Mouse (Mus musculus): Measurements from ENCODE around the gene Gja6. TPM values are rescaled to one million over a fixed set of nuclear protein-coding genes. Genes with fewer than 3 reads are reported as not detected.

Gene Gja6
- polyA plus RNA-seq (2015; fragmentation: Nextera tagmentation; extraction: Ambion mirVana), result 0.89 and 1.2 TPM in 2 replicates

GRCm38 (mm10) chrX:160906952-160907351, at the start of gene Gja6:
Gja6 (minus strand) TSS chrX:160907052.
- ATAC-seq (ENCODE audit: low read depth) (no peak), DNase-seq (no peak)
- no peak within 1 kb of the TSS for H3K9ac ChIP-seq
- H3K4me3 ChIP-seq (replicated peaks), result no peak within 1 kb of the TSS
- H3K27me3 ChIP-seq, result no peaks in the 10 kb centered on the region
- H3K4me2 ChIP-seq, result no peak within 1 kb of the TSS
- no peaks in the 10 kb centered on the region for H3K36me3 ChIP-seq
- peaks cover 18% of the 10 kb centered on the region for H3K4me1 ChIP-seq (replicated peaks)
- H3K27ac ChIP-seq, result no peak within 1 kb of the TSS
- 51% methylated on average over 4 of the region's 4 CpGs for WGBS (ENCODE audit: insufficient replicate concordance)
- H3K9me3 ChIP-seq (replicated peaks), result no peaks in the 10 kb centered on the region

GRCm38 (mm10) chrX:160949583-160949982, 42.7 kb upstream of the Gja6 start:
- H3K4me2 ChIP-seq, result no peak overlapping the region
- no peaks in the 10 kb centered on the region for H3K36me3 ChIP-seq
- no peaks in the 10 kb centered on the region for H3K27me3 ChIP-seq
- no peak for ATAC-seq (ENCODE audit: low read depth)
- H3K9me3 ChIP-seq (replicated peaks), result no peaks in the 10 kb centered on the region
- H3K4me1 ChIP-seq (replicated peaks), result no peaks in the 10 kb centered on the region
- DNase-seq, result no peak
- H3K4me3 ChIP-seq (replicated peaks), result no peak overlapping the region
- H3K9ac ChIP-seq, result no peak overlapping the region
- 61% methylated on average over 2 of the region's 2 CpGs for WGBS (ENCODE audit: insufficient replicate concordance)
- no peak overlapping the region for H3K27ac ChIP-seq

- H3K4me3 ChIP-seq (replicated peaks), result no peak overlapping the region
- no peaks in the 10 kb centered on the region for H3K4me1 ChIP-seq (replicated peaks)
- no peak overlapping the region for H3K27ac ChIP-seq
- no peaks in the 10 kb centered on the region for H3K27me3 ChIP-seq
- no peaks in the 10 kb centered on the region for H3K9me3 ChIP-seq (replicated peaks)
- WGBS (ENCODE audit: insufficient replicate concordance), result 68% methylated on average over 4 of the region's 4 CpGs
- no peaks in the 10 kb centered on the region for H3K36me3 ChIP-seq
- DNase-seq (no peak), ATAC-seq (ENCODE audit: low read depth) (no peak)
- no peak overlapping the region for H3K4me2 ChIP-seq
- H3K9ac ChIP-seq, result no peak overlapping the region
Measured at GRCm38 (mm10) chrX:160944722-160945121, 37.9 kb upstream of the Gja6 start.

- WGBS (ENCODE audit: insufficient replicate concordance), result 46% methylated on average over 1 of the region's 1 CpGs
- H3K27ac ChIP-seq, result no peak overlapping the region
- H3K36me3 ChIP-seq, result no peaks in the 10 kb centered on the region
- no peak overlapping the region for H3K4me2 ChIP-seq
- ATAC-seq (ENCODE audit: low read depth), result peak; percentile 29; the same call in 1 of the 2 replicates
- H3K4me1 ChIP-seq (replicated peaks), result no peaks in the 10 kb centered on the region
- no peak overlapping the region for H3K9ac ChIP-seq
- H3K4me3 ChIP-seq (replicated peaks), result no peak overlapping the region
- DNase-seq, result no peak
- H3K27me3 ChIP-seq, result no peaks in the 10 kb centered on the region
- no peaks in the 10 kb centered on the region for H3K9me3 ChIP-seq (replicated peaks)
Measured at GRCm38 (mm10) chrX:160935541-160935940, 28.7 kb upstream of the Gja6 start.

GRCm38 (mm10) chrX:160930656-160931055, 23.8 kb upstream of the Gja6 start:
- H3K4me1 ChIP-seq (replicated peaks), result no peaks in the 10 kb centered on the region
- no peak overlapping the region for H3K4me2 ChIP-seq
- no peaks in the 10 kb centered on the region for H3K27me3 ChIP-seq
- ATAC-seq (ENCODE audit: low read depth), result no peak
- no peak overlapping the region for H3K27ac ChIP-seq
- no peak overlapping the region for H3K4me3 ChIP-seq (replicated peaks)
- H3K36me3 ChIP-seq, result no peaks in the 10 kb centered on the region
- no peak for DNase-seq
- no peak overlapping the region for H3K9ac ChIP-seq
- H3K9me3 ChIP-seq (replicated peaks), result no peaks in the 10 kb centered on the region

GRCm38 (mm10) chrX:160928870-160929269, 22.0 kb upstream of the Gja6 start:
- Histone ChIP-seq H3K9ac (no peak overlapping the region), H3K4me2 (no peak overlapping the region), H3K27ac (no peak overlapping the region), H3K4me3 (replicated peaks) (no peak overlapping the region), H3K27me3 (no peaks in the 10 kb centered on the region), H3K4me1 (replicated peaks) (no peaks in the 10 kb centered on the region), H3K36me3 (no peaks in the 10 kb centered on the region), H3K9me3 (replicated peaks) (no peaks in the 10 kb centered on the region)
- peak; percentile 61; the same call in 1 of the 2 replicates for ATAC-seq (ENCODE audit: low read depth)
- WGBS (ENCODE audit: insufficient replicate concordance), result 41% methylated on average over 1 of the region's 1 CpGs
- DNase-seq, result no peak

GRCm38 (mm10) chrX:160919022-160919637, 12.3 kb upstream of the Gja6 start:
- H3K4me3 ChIP-seq (replicated peaks), result no peak overlapping the region
- no peak overlapping the region for H3K9ac ChIP-seq
- 35% methylated on average over 3 of the region's 3 CpGs for WGBS (ENCODE audit: insufficient replicate concordance)
- H3K36me3 ChIP-seq, result no peaks in the 10 kb centered on the region
- no peak overlapping the region for H3K4me2 ChIP-seq
- H3K4me1 ChIP-seq (replicated peaks), result no peaks in the 10 kb centered on the region
- H3K27me3 ChIP-seq, result no peaks in the 10 kb centered on the region
- no peak overlapping the region for H3K27ac ChIP-seq
- DNase-seq (no peak), ATAC-seq (ENCODE audit: low read depth) (no peak)
- H3K9me3 ChIP-seq (replicated peaks), result no peaks in the 10 kb centered on the region

- no peak for DNase-seq
- H3K27ac ChIP-seq, result no peak overlapping the region
Measured at GRCm38 (mm10) chrX:160906477-160906876, 375 bp downstream of the Gja6 start.

GRCm38 (mm10) chrX:160905913-160906312, 939 bp downstream of the Gja6 start:
- no peak overlapping the region for H3K4me3 ChIP-seq (replicated peaks)
- H3K27ac ChIP-seq, result no peak overlapping the region
- 36% methylated on average over 4 of the region's 4 CpGs for WGBS (ENCODE audit: insufficient replicate concordance)
- H3K4me2 ChIP-seq, result no peak overlapping the region
- no peaks in the 10 kb centered on the region for H3K9me3 ChIP-seq (replicated peaks)
- ATAC-seq (ENCODE audit: low read depth), result no peak
- DNase-seq, result no peak
- H3K27me3 ChIP-seq, result no peaks in the 10 kb centered on the region
- H3K9ac ChIP-seq, result no peak overlapping the region
- H3K4me1 ChIP-seq (replicated peaks), result peaks cover 18% of the 10 kb centered on the region
- H3K36me3 ChIP-seq, result no peaks in the 10 kb centered on the region

More at GRCm38 (mm10) chrX:160906477-160906876, 375 bp downstream of the Gja6 start:
- H3K4me1 ChIP-seq (replicated peaks), result peaks cover 18% of the 10 kb centered on the region
- H3K9ac ChIP-seq, result no peak overlapping the region
- no peak overlapping the region for H3K4me2 ChIP-seq
- H3K9me3 ChIP-seq (replicated peaks), result no peaks in the 10 kb centered on the region
- no peaks in the 10 kb centered on the region for H3K36me3 ChIP-seq
- H3K4me3 ChIP-seq (replicated peaks), result no peak overlapping the region
- 46% methylated on average over 4 of the region's 4 CpGs for WGBS (ENCODE audit: insufficient replicate concordance)
- no peaks in the 10 kb centered on the region for H3K27me3 ChIP-seq
- ATAC-seq (ENCODE audit: low read depth), result no peak

- peak overlapping the region; percentile 70 for H3K27ac ChIP-seq
- DNase-seq (peak; percentile 58), ATAC-seq (ENCODE audit: low read depth) (peak; percentile 97)
- no peak overlapping the region for H3K4me3 ChIP-seq (replicated peaks)
- no peaks in the 10 kb centered on the region for H3K36me3 ChIP-seq
- no peaks in the 10 kb centered on the region for H3K9me3 ChIP-seq (replicated peaks)
- H3K4me2 ChIP-seq, result 0 out of 2 replicates have a peak overlapping the region, but pooled peaks have one; percentile 2
- peaks cover 18% of the 10 kb centered on the region for H3K4me1 ChIP-seq (replicated peaks)
- H3K27me3 ChIP-seq, result no peaks in the 10 kb centered on the region
- no peak overlapping the region for H3K9ac ChIP-seq
- 17% methylated on average over 2 of the region's 2 CpGs for WGBS (ENCODE audit: insufficient replicate concordance)
Measured at GRCm38 (mm10) chrX:160905041-160905678, 1.7 kb downstream of the Gja6 start.

GRCm38 (mm10) chrX:160901118-160901517, 5.7 kb downstream of the Gja6 start:
- Histone ChIP-seq H3K9me3 (replicated peaks) (no peaks in the 10 kb centered on the region), H3K27ac (no peak overlapping the region), H3K36me3 (no peaks in the 10 kb centered on the region), H3K4me2 (no peak overlapping the region), H3K9ac (no peak overlapping the region), H3K4me1 (replicated peaks) (peaks cover 14% of the 10 kb centered on the region), H3K4me3 (replicated peaks) (no peak overlapping the region), H3K27me3 (no peaks in the 10 kb centered on the region; the same call in 1 of the 2 replicates)
- ATAC-seq (ENCODE audit: low read depth) (no peak), DNase-seq (no peak)
- WGBS (ENCODE audit: insufficient replicate concordance), result 62% methylated on average over 2 of the region's 2 CpGs

GRCm38 (mm10) chrX:160892077-160892476, 14.8 kb downstream of the Gja6 start:
- ATAC-seq (ENCODE audit: low read depth) (peak; percentile 84), DNase-seq (no peak)
- no peak overlapping the region for H3K4me2 ChIP-seq
- no peak overlapping the region for H3K27ac ChIP-seq
- no peaks in the 10 kb centered on the region for H3K27me3 ChIP-seq
- H3K9ac ChIP-seq, result no peak overlapping the region
- 29% methylated on average over 1 of the region's 1 CpGs for WGBS (ENCODE audit: insufficient replicate concordance)
- no peaks in the 10 kb centered on the region for H3K9me3 ChIP-seq (replicated peaks)
- H3K4me1 ChIP-seq (replicated peaks), result no peaks in the 10 kb centered on the region; the same call in 1 of the 2 replicates
- H3K4me3 ChIP-seq (replicated peaks), result no peak overlapping the region
- H3K36me3 ChIP-seq, result no peaks in the 10 kb centered on the region
